Mouse (Mus musculus): ENCODE results near the gene Mcpt4. TPM values are rescaled to one million over a fixed set of nuclear protein-coding genes. Genes with fewer than 3 reads are reported as not detected.

Mcpt4 gene
- polyA plus RNA-seq, 1 experiment from 2014 or later = 3.7 TPM

DNA sequence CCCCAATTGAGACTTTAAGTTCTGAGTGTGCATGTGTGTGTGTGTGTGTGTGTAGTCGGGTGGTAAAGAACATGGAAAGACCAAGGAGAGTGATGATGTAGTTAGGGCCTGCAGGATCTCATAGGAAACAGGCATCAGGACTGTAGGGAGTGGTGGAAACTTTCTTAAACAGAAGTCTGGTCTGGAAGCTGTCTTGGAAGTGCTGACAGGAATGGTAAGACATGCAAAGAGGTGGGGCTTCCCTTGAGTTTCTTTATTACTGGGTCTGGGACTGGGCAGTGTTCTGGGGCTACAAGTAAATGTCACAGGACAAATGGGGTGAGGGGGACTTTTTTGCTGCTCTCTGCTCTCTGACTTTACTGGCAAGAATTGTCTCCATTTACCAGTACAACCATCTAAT, 35.5 kb upstream of the Mcpt4 start:
- Histone ChIP-seq H3K4me1 (replicated peaks; ENCODE audit: control insufficient read depth, insufficient read depth) (no peaks in the 10 kb centered on the region), H3K4me3 (ENCODE audit: low read depth, low read length) (no peak overlapping the region), H3K9ac (ENCODE audit: low read length) (no peak overlapping the region), H3K4me2 (replicated peaks; ENCODE audit: low read depth) (no peak overlapping the region), H3K9me3 (ENCODE audit: control insufficient read depth, low read length) (no peaks in the 10 kb centered on the region), H3K36me3 (ENCODE audit: control insufficient read depth, insufficient read depth, low read length) (no peaks in the 10 kb centered on the region), H3K27me3 (ENCODE audit: control insufficient read depth, insufficient read depth, low read length) (no peaks in the 10 kb centered on the region), H3K27ac (replicated peaks) (no peak overlapping the region)
- 75% methylated on average over 1 of the region's 1 CpGs for WGBS
- TF ChIP-seq CTCF (IDR thresholded peaks at IDR 0.05; ENCODE audit: low read depth) = no peak
- DNase-seq (ENCODE audit: low spot score) = no peak
- no peak for ATAC-seq (ENCODE audit: low FRiP score, low TSS enrichment)

GRCm38 (mm10) chr14:56093353-56093752, 31.2 kb upstream of the Mcpt4 start:
- Histone ChIP-seq H3K27me3 (ENCODE audit: control insufficient read depth, insufficient read depth, low read length) (no peaks in the 10 kb centered on the region), H3K9ac (ENCODE audit: low read length) (no peak overlapping the region), H3K4me1 (replicated peaks; ENCODE audit: control insufficient read depth, insufficient read depth) (no peaks in the 10 kb centered on the region), H3K36me3 (ENCODE audit: control insufficient read depth, insufficient read depth, low read length) (no peaks in the 10 kb centered on the region), H3K4me2 (replicated peaks; ENCODE audit: low read depth) (no peak overlapping the region), H3K27ac (replicated peaks) (no peak overlapping the region), H3K9me3 (ENCODE audit: control insufficient read depth, low read length) (no peaks in the 10 kb centered on the region), H3K4me3 (ENCODE audit: low read depth, low read length) (no peak overlapping the region)
- no peak for ATAC-seq (ENCODE audit: low FRiP score, low TSS enrichment)
- 66% methylated on average over 2 of the region's 2 CpGs for WGBS
- DNase-seq (ENCODE audit: low spot score) = no peak
- no peak for TF ChIP-seq CTCF (IDR thresholded peaks at IDR 0.05; ENCODE audit: low read depth)
- TF ChIP-seq EP300 (optimal IDR thresholded peaks at IDR 0.05) = no peak

DNA sequence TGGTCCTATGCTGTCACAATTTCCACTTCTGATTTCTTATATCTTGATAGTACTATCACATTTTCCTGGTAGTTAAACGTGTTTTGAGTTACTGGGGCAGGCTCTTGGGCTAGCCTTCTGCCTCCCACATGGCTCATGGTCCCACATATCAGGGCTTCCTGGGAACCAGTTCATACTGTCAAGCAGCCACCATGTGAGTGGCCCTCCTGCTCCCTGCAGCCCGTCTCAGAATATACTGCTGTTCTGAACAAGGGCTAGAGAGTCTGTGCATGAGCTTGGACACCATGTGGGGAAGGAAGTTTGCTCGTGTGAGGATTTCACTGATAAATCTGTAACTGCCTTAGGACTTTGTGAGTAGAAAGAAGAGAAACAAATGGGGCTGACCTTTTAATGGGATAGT, 24.6 kb upstream of the Mcpt4 start:
- no peak overlapping the region for H3K9ac ChIP-seq (ENCODE audit: low read length)
- ATAC-seq (ENCODE audit: low FRiP score, low TSS enrichment) (no peak), DNase-seq (ENCODE audit: low spot score) (no peak)
- H3K27me3 ChIP-seq (ENCODE audit: control insufficient read depth, insufficient read depth, low read length) = no peaks in the 10 kb centered on the region
- no peaks in the 10 kb centered on the region for H3K36me3 ChIP-seq (ENCODE audit: control insufficient read depth, insufficient read depth, low read length)
- TF ChIP-seq EP300 (optimal IDR thresholded peaks at IDR 0.05) (no peak), CTCF (IDR thresholded peaks at IDR 0.05; ENCODE audit: low read depth) (no peak)
- H3K4me3 ChIP-seq (ENCODE audit: low read depth, low read length) = no peak overlapping the region
- H3K4me1 ChIP-seq (replicated peaks; ENCODE audit: control insufficient read depth, insufficient read depth) = no peaks in the 10 kb centered on the region
- 61% methylated on average over 3 of the region's 3 CpGs for WGBS
- H3K27ac ChIP-seq (replicated peaks) = no peak overlapping the region
- no peaks in the 10 kb centered on the region for H3K9me3 ChIP-seq (ENCODE audit: control insufficient read depth, low read length)
- no peak overlapping the region for H3K4me2 ChIP-seq (replicated peaks; ENCODE audit: low read depth)

DNA sequence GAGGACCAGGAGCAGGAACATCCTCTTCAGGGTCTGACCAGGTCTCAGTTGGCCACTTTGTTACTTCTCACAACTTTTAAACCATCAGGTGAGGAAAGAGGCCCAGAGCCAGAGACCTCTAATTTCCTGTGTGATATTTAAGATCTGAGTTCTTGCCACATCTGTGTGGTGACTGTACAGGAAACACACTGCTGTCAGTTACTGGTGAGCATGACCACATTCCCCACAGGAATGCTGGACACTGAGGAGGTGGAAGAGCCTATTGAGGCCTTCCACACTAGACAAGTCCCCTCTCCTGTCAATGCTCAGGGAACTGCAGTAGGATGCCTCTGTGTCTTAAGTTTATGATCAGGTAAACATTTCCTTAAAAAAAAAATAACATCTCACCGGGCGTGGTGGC, 23.1 kb upstream of the Mcpt4 start, which contains the start of gene Mcpt8:
Gene Mcpt8, minus strand, starts transcription at position 107 of the 400 bp plus-strand sequence.
- no peak within 1 kb of the TSS for H3K27ac ChIP-seq (replicated peaks)

DNA sequence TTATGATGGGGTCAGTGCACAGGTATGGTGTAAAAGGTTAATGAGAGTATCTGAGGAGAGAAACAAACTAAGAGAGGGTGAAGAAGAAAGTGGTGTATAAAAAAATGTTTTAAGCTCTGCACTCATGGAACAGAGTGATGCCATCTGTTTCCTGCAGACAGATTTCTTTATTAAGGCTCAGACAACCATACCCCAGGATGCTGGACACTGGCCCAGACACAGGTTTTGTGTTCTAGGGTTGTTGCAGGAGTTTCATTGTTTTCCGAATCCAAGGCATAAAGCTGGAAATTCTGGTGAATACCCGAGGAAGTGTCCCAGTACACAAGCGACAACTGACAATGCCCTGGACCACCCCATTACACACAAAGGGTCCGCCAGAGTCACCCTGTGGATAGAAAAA, 19.9 kb upstream of the Mcpt4 start:
- no peaks in the 10 kb centered on the region for H3K4me1 ChIP-seq (replicated peaks; ENCODE audit: control insufficient read depth, insufficient read depth)
- H3K4me3 ChIP-seq (ENCODE audit: low read depth, low read length) = no peak overlapping the region
- ATAC-seq (ENCODE audit: low FRiP score, low TSS enrichment) (no peak), DNase-seq (ENCODE audit: low spot score) (no peak)
- H3K27me3 ChIP-seq (ENCODE audit: control insufficient read depth, insufficient read depth, low read length) = no peaks in the 10 kb centered on the region
- 91% methylated on average over 4 of the region's 4 CpGs for WGBS
- H3K9me3 ChIP-seq (ENCODE audit: control insufficient read depth, low read length) = no peaks in the 10 kb centered on the region
- no peaks in the 10 kb centered on the region for H3K36me3 ChIP-seq (ENCODE audit: control insufficient read depth, insufficient read depth, low read length)
- TF ChIP-seq EP300 (optimal IDR thresholded peaks at IDR 0.05) (no peak), CTCF (IDR thresholded peaks at IDR 0.05; ENCODE audit: low read depth) (no peak)
- H3K4me2 ChIP-seq (replicated peaks; ENCODE audit: low read depth) = no peak overlapping the region
- H3K9ac ChIP-seq (ENCODE audit: low read length) = no peak overlapping the region
- H3K27ac ChIP-seq (replicated peaks) = no peak overlapping the region

More for the DNA sequence above, 23.1 kb upstream of the Mcpt4 start, which contains the start of gene Mcpt8:
- H3K27me3 ChIP-seq (ENCODE audit: control insufficient read depth, insufficient read depth, low read length) = no peaks in the 10 kb centered on the region
- H3K36me3 ChIP-seq (ENCODE audit: control insufficient read depth, insufficient read depth, low read length) = no peaks in the 10 kb centered on the region
- TF ChIP-seq EP300 (optimal IDR thresholded peaks at IDR 0.05) = no peak
- no peak for TF ChIP-seq CTCF (IDR thresholded peaks at IDR 0.05; ENCODE audit: low read depth)
- no peak for ATAC-seq (ENCODE audit: low FRiP score, low TSS enrichment)
- H3K4me3 ChIP-seq (ENCODE audit: low read depth, low read length) = no peak within 1 kb of the TSS
- no peak within 1 kb of the TSS for H3K4me2 ChIP-seq (replicated peaks; ENCODE audit: low read depth)
- H3K9ac ChIP-seq (ENCODE audit: low read length) = no peak within 1 kb of the TSS
- no peaks in the 10 kb centered on the region for H3K9me3 ChIP-seq (ENCODE audit: control insufficient read depth, low read length)
- 86% methylated on average over 2 of the region's 2 CpGs for WGBS
- DNase-seq (ENCODE audit: low spot score) = no peak
- no peaks in the 10 kb centered on the region for H3K4me1 ChIP-seq (replicated peaks; ENCODE audit: control insufficient read depth, insufficient read depth)

DNA sequence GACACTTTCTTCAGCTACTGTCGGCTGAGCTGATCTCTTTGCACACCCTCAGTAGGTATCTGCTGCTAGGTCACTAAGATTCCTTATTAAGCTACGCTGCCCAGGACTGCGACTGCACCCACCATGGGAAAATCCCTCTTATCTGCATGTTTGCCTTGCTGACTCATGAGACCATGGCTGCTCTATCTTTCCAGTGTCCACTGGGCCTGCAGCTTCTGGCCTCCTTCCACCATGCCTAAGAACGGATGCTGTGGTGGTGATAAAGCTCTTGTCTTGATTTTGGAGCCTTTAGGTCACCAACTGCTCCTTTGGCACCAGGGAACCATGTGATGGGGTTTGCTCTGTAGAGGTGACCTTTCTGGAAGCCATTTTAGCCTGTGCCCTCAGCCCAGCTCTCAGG, 4.4 kb downstream of the Mcpt4 start:
- Histone ChIP-seq H3K4me2 (replicated peaks; ENCODE audit: low read depth) (no peak overlapping the region), H3K4me3 (ENCODE audit: low read depth, low read length) (no peak overlapping the region), H3K36me3 (ENCODE audit: control insufficient read depth, insufficient read depth, low read length) (no peaks in the 10 kb centered on the region), H3K4me1 (replicated peaks; ENCODE audit: control insufficient read depth, insufficient read depth) (no peaks in the 10 kb centered on the region), H3K27ac (replicated peaks) (no peak overlapping the region), H3K9ac (ENCODE audit: low read length) (no peak overlapping the region), H3K27me3 (ENCODE audit: control insufficient read depth, insufficient read depth, low read length) (no peaks in the 10 kb centered on the region), H3K9me3 (ENCODE audit: control insufficient read depth, low read length) (no peaks in the 10 kb centered on the region)
- no peak for TF ChIP-seq CTCF (IDR thresholded peaks at IDR 0.05; ENCODE audit: low read depth)
- no peak for TF ChIP-seq EP300 (optimal IDR thresholded peaks at IDR 0.05)
- ATAC-seq (ENCODE audit: low FRiP score, low TSS enrichment) = peak; percentile 35; the same call in 1 of the 2 replicates
- peak; percentile 17 for DNase-seq (ENCODE audit: low spot score)
- 70% methylated on average over 4 of the region's 4 CpGs for WGBS

Data from stomach, postnatal 0 days (tissue).